Mouse (Mus musculus) forebrain, embryonic 10.5 days (tissue): ENCODE measurements around the gene Alppl2. TPM values are rescaled to one million over a fixed set of nuclear protein-coding genes. Genes with fewer than 3 reads are reported as not detected.
A peak's percentile ranks its signal among the peaks of the same experiment; 100 is the strongest.

Experiments used
- DNase-seq: peaks from one replicate; pipeline ENCODE4 v3.0.0-alpha.2; 2017; ENCODE audit warnings: low spot score; ENCODE audit errors: extremely low spot score
- H3K27ac ChIP-seq: fragments of 300-500 bp; sonication (generic); 2 replicates; pipeline ENCODE4 v1.5.1; 2016; ENCODE audit warnings: mild to moderate bottlenecking
- H3K27me3 ChIP-seq: fragments of 300-500 bp; sonication (generic); 2 replicates; pipeline ENCODE4 v1.6.1; 2016; ENCODE audit warnings: mild to moderate bottlenecking; ENCODE audit not compliant: poor library complexity, severe bottlenecking
- H3K36me3 ChIP-seq: fragments of 300-500 bp; sonication (generic); replicated peaks from 2 replicates; pipeline ENCODE4 v1.6.1; 2016; ENCODE audit warnings: mild to moderate bottlenecking, moderate library complexity
- H3K4me1 ChIP-seq: fragments of 300-500 bp; sonication (generic); 2 replicates; pipeline ENCODE4 v1.6.1; 2016
- H3K4me3 ChIP-seq: fragments of 300-500 bp; sonication (generic); 2 replicates; pipeline ENCODE4 v1.5.1; 2016; ENCODE audit warnings: mild to moderate bottlenecking, moderate library complexity
- H3K9me3 ChIP-seq: fragments of 300-500 bp; sonication (generic); 2 replicates; pipeline ENCODE4 v1.6.1; 2016; ENCODE audit warnings: mild to moderate bottlenecking, moderate library complexity
- WGBS: fragments of 180-500 bp; shearing (Covaris S2); methylation state at CpG from one replicate; pipeline ENCODE4 v1.1.7; 2016; 5-methylcytosine and 5-hydroxymethylcytosine counted together
- polyA plus RNA-seq: library from polyadenylated mRNA; unstranded; fragments of >200 nt; fragmentation: Nextera tagmentation; extraction: Ambion mirVana; gene quantifications from 2 replicates; pipeline ENCODE4 v1.2.1, GENCODE M21; 2016

Gene Alppl2
- polyA plus RNA-seq, 1 experiment from 2014 or later: not detected

DNA sequence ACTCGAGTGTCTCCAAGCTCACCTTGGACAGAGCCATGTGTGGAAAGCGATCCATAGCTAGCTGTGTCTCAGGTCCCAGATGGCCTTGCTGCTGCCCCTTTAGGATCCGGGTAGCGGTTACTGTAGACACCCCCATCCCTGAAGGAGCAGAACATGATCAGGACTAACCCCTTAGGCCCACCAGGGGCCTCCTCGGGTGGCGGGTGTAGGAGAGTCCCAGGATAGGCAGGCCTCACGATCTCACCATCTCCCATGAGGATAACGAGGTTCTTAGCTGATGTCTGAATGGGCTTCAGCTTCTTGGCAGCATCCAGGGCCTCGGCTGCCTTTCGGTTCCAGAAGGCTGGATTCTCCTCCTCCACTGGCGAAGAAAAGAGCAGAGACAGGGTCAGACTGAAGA is 477 bp downstream of the Alppl2 start:
- Histone ChIP-seq H3K27me3 (no peaks in the 10 kb centered on the region), H3K36me3 (no peaks in the 10 kb centered on the region), H3K9me3 (no peaks in the 10 kb centered on the region; the same call in 1 of the 2 replicates), H3K4me3 (no peak overlapping the region), H3K4me1 (no peaks in the 10 kb centered on the region), H3K27ac (no peak overlapping the region)
- WGBS: 89% methylated on average over 11 of the region's 11 CpGs
- no peak for DNase-seq

DNA sequence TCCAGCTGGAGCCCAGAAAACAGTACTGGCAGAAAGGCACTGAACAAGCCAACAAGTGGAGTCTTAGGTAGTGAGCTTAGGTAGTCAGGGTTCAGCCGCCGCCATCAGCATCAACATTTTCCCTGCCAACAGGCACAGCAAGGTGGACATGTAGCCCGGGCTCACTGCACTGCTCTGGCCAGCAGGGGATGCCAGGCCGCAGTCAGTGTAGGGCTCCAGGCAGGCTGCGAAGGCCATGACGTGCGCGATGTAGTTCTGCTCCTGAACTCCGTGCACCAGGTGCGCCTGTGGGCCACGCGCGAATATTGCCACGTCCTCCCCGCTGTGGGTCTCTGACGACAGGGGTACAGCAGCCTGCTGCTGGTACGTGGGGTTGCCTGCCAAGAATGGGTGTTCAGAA is 2.8 kb downstream of the Alppl2 start:
- Histone ChIP-seq H3K27me3 (no peaks in the 10 kb centered on the region), H3K27ac (no peak overlapping the region), H3K9me3 (no peaks in the 10 kb centered on the region; the same call in 1 of the 2 replicates), H3K4me1 (no peaks in the 10 kb centered on the region), H3K36me3 (no peaks in the 10 kb centered on the region), H3K4me3 (no peak overlapping the region)
- no peak for DNase-seq
- WGBS: 76% methylated on average over 17 of the region's 17 CpGs

- Histone ChIP-seq H3K36me3 (no peaks in the 10 kb centered on the region), H3K27ac (no peak overlapping the region), H3K4me3 (no peak overlapping the region), H3K4me1 (no peaks in the 10 kb centered on the region), H3K27me3 (no peaks in the 10 kb centered on the region), H3K9me3 (no peaks in the 10 kb centered on the region; the same call in 1 of the 2 replicates)
- no peak for DNase-seq
- WGBS: 84% methylated on average over 4 of the region's 4 CpGs
These were observed 3.5 kb downstream of the Alppl2 start for GRCm38 (mm10) chr1:87086196-87086595.

- no peaks in the 10 kb centered on the region for H3K9me3 ChIP-seq
- H3K4me1 ChIP-seq: no peaks in the 10 kb centered on the region
- H3K27ac ChIP-seq: no peak overlapping the region
- no peaks in the 10 kb centered on the region for H3K27me3 ChIP-seq
- no peaks in the 10 kb centered on the region for H3K36me3 ChIP-seq
- H3K4me3 ChIP-seq: no peak overlapping the region
- no peak for DNase-seq
- 88% methylated on average over 8 of the region's 8 CpGs for WGBS
These were observed 16.0 kb downstream of the Alppl2 start for GRCm38 (mm10) chr1:87073776-87074175.

GRCm38 (mm10) chr1:87070720-87071119 is 19.0 kb downstream of the Alppl2 start:
- DNase-seq: peak; percentile 25
- H3K9me3 ChIP-seq: no peaks in the 10 kb centered on the region
- no peak overlapping the region for H3K4me3 ChIP-seq
- no peaks in the 10 kb centered on the region for H3K27me3 ChIP-seq
- peaks cover 7% of the 10 kb centered on the region for H3K4me1 ChIP-seq
- no peaks in the 10 kb centered on the region for H3K36me3 ChIP-seq
- H3K27ac ChIP-seq: no peak overlapping the region
- 46% methylated on average over 16 of the region's 16 CpGs for whole genome bisulfite sequencing

DNA sequence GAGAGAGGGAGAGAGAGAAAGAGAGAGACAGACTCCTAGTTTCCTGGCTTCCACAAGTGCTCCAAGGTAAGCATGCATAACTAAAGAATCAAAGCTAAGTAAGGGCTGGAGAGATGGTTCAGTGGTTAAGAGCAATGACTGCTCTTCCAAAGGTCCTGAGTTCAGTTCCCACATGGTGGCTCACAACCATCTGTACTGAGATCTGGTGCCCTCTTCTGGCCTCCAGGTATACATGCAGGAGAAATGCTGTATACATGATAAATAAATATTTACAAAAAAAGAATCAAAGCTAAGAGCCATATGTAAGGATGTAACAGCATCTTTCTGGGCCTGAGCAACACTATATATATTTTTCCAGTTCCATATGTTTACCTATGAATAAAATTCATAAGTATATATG is 28.8 kb downstream of the Alppl2 start:
- Histone ChIP-seq H3K9me3 (no peaks in the 10 kb centered on the region), H3K27ac (no peak overlapping the region), H3K27me3 (no peaks in the 10 kb centered on the region), H3K36me3 (no peaks in the 10 kb centered on the region), H3K4me1 (0 out of 2 replicates have a peak, but pooled peaks cover 3% of the 10 kb centered on the region), H3K4me3 (no peak overlapping the region)
- no peak for DNase-seq

DNA sequence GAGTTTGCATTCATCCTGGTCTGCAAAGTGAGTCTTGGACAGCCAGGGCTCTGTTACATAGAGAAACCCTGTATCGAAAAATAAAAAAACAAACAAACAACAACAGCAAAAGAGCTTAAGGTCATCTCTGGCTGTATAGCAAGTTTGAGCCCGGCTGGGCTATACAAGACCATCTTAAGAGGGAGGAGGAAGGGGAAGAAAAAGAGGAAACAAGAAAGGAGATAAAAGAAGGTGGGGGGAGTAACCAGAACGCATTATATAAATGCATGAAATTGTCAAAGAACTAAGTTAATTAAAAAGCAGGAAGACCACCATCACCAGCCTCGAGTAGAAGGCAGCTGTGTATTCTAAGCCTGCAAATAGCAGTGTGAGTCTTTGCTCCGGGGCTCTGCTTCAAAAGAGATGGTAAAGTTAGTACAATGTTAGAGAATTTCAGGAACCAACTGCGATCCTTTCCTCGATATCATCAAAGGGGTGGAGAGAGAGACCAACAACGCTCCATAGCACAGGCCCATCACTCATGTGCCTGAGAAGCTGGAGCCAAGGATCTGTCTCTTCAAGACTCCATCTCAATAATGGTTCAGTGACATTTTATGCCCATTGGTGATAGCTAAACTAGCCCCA is 30.6 kb downstream of the Alppl2 start:
- no peaks in the 10 kb centered on the region for H3K9me3 ChIP-seq
- H3K27ac ChIP-seq: no peak overlapping the region
- H3K4me1 ChIP-seq: 0 out of 2 replicates have a peak, but pooled peaks cover 3% of the 10 kb centered on the region
- H3K4me3 ChIP-seq: no peak overlapping the region
- no peaks in the 10 kb centered on the region for H3K36me3 ChIP-seq
- H3K27me3 ChIP-seq: no peaks in the 10 kb centered on the region
- no peak for DNase-seq
- WGBS: 84% methylated on average over 8 of the region's 8 CpGs

GRCm38 (mm10) chr1:87057075-87057474 is 32.7 kb downstream of the Alppl2 start:
- Histone ChIP-seq H3K36me3 (no peaks in the 10 kb centered on the region), H3K27me3 (no peaks in the 10 kb centered on the region), H3K27ac (no peak overlapping the region), H3K9me3 (no peaks in the 10 kb centered on the region), H3K4me3 (no peak overlapping the region), H3K4me1 (0 out of 2 replicates have a peak, but pooled peaks cover 3% of the 10 kb centered on the region)
- no peak for DNase-seq
- WGBS: 87% methylated on average over 4 of the region's 4 CpGs

DNA sequence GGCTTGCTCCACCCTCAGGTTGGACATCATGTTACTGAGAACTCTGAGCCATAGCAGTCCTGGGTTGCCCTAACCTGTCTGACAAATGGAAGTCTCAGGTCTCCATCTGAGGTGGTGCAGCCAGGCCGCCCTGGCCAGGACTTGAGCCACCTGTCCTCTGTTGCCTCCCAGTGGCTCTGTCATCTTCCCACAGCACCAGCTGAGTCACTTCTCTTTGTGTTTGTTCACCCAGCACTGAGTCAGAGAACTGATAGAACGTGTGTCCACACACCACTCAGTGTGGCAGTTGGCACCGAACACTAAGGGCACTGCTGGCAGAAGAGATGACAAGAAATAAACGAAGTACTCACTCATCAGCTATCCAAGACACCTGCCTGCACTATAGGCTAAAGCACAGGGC is 38.4 kb downstream of the Alppl2 start:
- no peak overlapping the region for H3K4me3 ChIP-seq
- peaks cover 15% of the 10 kb centered on the region; the same call in 1 of the 2 replicates for H3K36me3 ChIP-seq
- 84% methylated on average over 4 of the region's 4 CpGs for WGBS
- H3K27me3 ChIP-seq: no peaks in the 10 kb centered on the region
- H3K27ac ChIP-seq: no peak overlapping the region
- no peak for DNase-seq
- H3K4me1 ChIP-seq: no peaks in the 10 kb centered on the region
- no peaks in the 10 kb centered on the region for H3K9me3 ChIP-seq

DNA sequence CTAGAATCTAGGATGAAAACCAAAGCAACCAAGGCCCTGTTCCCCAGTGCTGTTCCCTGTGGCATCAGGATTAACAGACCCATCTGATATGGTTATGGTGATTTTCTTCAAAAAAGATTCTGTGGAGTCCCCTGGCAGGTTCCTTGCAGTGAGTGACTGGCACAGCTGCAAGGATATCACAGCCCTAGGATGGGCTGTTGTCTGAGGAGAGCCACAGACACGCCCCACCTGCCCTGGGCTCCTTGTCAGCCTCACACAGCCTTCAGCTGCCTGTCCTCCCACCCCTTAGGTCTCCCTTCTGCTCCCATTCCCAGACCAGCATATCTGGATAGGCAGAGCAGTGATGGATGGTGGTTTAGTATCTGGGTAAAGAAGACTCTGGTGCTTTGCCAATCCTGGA is 39.0 kb downstream of the Alppl2 start:
- peaks cover 15% of the 10 kb centered on the region; the same call in 1 of the 2 replicates for H3K36me3 ChIP-seq
- H3K4me1 ChIP-seq: no peaks in the 10 kb centered on the region
- H3K9me3 ChIP-seq: no peaks in the 10 kb centered on the region
- H3K27ac ChIP-seq: no peak overlapping the region
- no peak for DNase-seq
- 88% methylated on average over 1 of the region's 1 CpGs for WGBS
- no peak overlapping the region for H3K4me3 ChIP-seq
- no peaks in the 10 kb centered on the region for H3K27me3 ChIP-seq

DNA sequence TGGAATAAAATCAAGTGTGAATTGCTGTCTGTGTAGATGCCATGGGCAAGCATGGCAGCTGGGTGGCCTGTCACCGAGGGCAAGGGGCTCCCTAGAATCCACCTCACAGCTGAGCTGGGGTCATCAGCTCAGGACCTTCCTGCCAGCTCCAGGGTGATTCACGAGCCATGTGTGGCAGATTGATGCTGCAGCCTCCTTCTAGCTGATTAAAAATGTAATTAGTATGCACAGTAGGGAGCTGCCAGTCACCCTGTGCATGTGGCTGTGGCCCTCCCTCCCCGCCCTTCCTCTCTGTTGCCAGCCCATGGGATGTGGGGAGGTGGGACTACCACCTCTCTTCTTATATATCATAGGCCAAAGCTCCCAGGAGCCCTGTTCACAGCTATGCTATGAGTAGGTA is 39.7 kb downstream of the Alppl2 start:
- no peak for DNase-seq
- Histone ChIP-seq H3K27ac (no peak overlapping the region), H3K27me3 (no peaks in the 10 kb centered on the region), H3K4me1 (no peaks in the 10 kb centered on the region), H3K4me3 (no peak overlapping the region), H3K36me3 (peaks cover 17% of the 10 kb centered on the region; the same call in 1 of the 2 replicates), H3K9me3 (no peaks in the 10 kb centered on the region)
- WGBS: 70% methylated on average over 3 of the region's 3 CpGs

DNA sequence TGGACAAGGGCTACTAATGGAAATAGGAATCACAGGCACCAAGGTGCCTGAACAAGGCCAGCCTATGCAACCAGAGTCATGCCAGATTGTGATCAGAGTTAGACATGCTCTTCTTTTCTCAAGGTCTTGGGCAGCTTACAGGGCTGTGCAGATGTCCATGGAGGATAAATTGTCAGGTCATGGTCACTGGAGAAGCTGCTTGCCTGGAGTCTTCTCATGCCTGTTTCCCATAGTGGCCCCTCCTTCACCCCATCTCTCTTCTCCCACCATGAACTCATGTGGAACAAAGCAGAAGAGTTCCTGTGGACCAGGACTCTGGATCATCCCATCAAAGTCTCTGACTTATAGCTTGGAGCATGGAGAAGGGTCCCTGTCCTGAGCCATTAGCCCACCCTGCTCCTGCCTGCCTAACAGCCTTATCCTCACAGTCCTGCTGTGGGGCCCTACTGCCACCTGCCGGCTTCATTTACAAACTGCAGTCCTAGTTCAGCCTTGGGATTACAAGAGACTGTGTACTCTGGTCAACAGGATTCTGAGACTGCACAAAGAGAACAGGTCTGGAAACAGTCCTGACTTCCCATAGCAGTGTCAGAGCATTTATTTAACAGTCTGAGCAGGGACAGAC is 47.8 kb downstream of the Alppl2 start:
- peak; percentile 74 for DNase-seq
- 0% methylated on average over 1 of the region's 1 CpGs for WGBS
- Histone ChIP-seq H3K4me1 (peaks cover 9% of the 10 kb centered on the region; the same call in 1 of the 2 replicates), H3K27me3 (no peaks in the 10 kb centered on the region), H3K9me3 (no peaks in the 10 kb centered on the region), H3K36me3 (0 out of 2 replicates have a peak, but pooled peaks cover 11% of the 10 kb centered on the region), H3K27ac (no peak overlapping the region), H3K4me3 (no peak overlapping the region)

DNA sequence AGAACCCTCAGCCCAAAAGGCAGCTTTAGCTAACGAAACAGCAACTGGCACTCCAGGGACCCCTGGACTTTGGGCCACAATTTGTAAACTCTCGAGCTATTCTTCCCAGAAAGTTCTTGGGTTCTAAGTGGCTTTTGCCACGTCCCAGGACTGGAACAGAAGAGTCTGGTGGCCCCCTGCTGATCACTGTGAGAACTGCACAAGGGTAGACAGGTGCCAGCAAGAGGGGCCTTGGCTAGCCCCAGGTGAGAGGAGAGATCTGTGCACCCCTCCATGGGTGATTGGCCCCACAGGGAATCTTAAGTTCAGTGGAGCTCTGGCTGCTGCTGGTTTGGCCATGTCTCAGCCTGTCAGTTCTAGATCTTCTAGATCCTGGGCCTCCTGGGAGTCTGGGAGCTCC is 48.6 kb downstream of the Alppl2 start:
- DNase-seq: peak; percentile 67
- Histone ChIP-seq H3K4me1 (peaks cover 17% of the 10 kb centered on the region), H3K27me3 (no peaks in the 10 kb centered on the region), H3K4me3 (no peak overlapping the region), H3K9me3 (no peaks in the 10 kb centered on the region), H3K36me3 (0 out of 2 replicates have a peak, but pooled peaks cover 6% of the 10 kb centered on the region), H3K27ac (0 out of 2 replicates have a peak overlapping the region, but pooled peaks have one; percentile 31)
- WGBS: 36% methylated on average over 3 of the region's 3 CpGs
